Mouse (Mus musculus): ENCODE results near the gene Fbxo6. TPM values are rescaled to one million over a fixed set of nuclear protein-coding genes. Genes with fewer than 3 reads are reported as not detected.
A peak's percentile ranks its signal among the peaks of the same experiment; 100 is the strongest.

Gene Fbxo6
- total RNA-seq, 2 experiments from 2014 or later = 28.2 to 32.8 TPM

GRCm38 (mm10) chr4:148164002-148164439 is 12.1 kb upstream of the Fbxo6 start:
- peak in 1 of 2 experiments; percentile 24 for DNase-seq (ENCODE audit: low spot score in 2 of 2)

GRCm38 (mm10) chr4:148160436-148161390 is 8.8 kb upstream of the Fbxo6 start, which contains the start of the genes Fbxo44 and Fbxo2:
Fbxo44 (minus strand) TSS chr4:148160482.
Fbxo2 (plus strand) TSS chr4:148160621.
- no peak for DNase-seq (ENCODE audit: low spot score in 2 of 2)

GRCm38 (mm10) chr4:148159544-148160435 is 7.8 kb upstream of the Fbxo6 start:
- peak; percentile 82 for DNase-seq (ENCODE audit: low spot score in 2 of 2)

- no peak for DNase-seq (ENCODE audit: low spot score in 2 of 2)
Measured at GRCm38 (mm10) chr4:148158436-148159348, 6.8 kb upstream of the Fbxo6 start.

GRCm38 (mm10) chr4:148154982-148155381 is 3.0 kb upstream of the Fbxo6 start:
- DNase-seq (ENCODE audit: low spot score in 2 of 2) = no peak

GRCm38 (mm10) chr4:148154006-148154405 is 2.1 kb upstream of the Fbxo6 start:
- no peak for DNase-seq (ENCODE audit: low spot score in 2 of 2)

GRCm38 (mm10) chr4:148152547-148152946 is 607 bp upstream of the Fbxo6 start:
- DNase-seq (ENCODE audit: low spot score in 2 of 2) = no peak

GRCm38 (mm10) chr4:148150953-148151266 is 1.0 kb downstream of the Fbxo6 start:
- no peak for DNase-seq (ENCODE audit: low spot score in 2 of 2)

- no peak for DNase-seq (ENCODE audit: low spot score in 2 of 2)
Measured at GRCm38 (mm10) chr4:148150242-148150641, 1.7 kb downstream of the Fbxo6 start.

GRCm38 (mm10) chr4:148149540-148149939 is 2.4 kb downstream of the Fbxo6 start:
- no peak for DNase-seq (ENCODE audit: low spot score in 2 of 2)

GRCm38 (mm10) chr4:148147714-148148113 is 4.2 kb downstream of the Fbxo6 start:
- no peak for DNase-seq (ENCODE audit: low spot score in 2 of 2)

GRCm38 (mm10) chr4:148143721-148144120 is 8.2 kb downstream of the Fbxo6 start:
- DNase-seq (ENCODE audit: low spot score in 2 of 2) = no peak

- DNase-seq (ENCODE audit: low spot score in 2 of 2) = peak; percentile 72 to 85
Measured at GRCm38 (mm10) chr4:148140098-148141011, 11.6 kb downstream of the Fbxo6 start.

- DNase-seq (ENCODE audit: low spot score in 2 of 2) = no peak
Measured at GRCm38 (mm10) chr4:148139767-148140097, 12.2 kb downstream of the Fbxo6 start.

- no peak for DNase-seq (ENCODE audit: low spot score in 2 of 2)
Measured at GRCm38 (mm10) chr4:148137503-148137902, 14.4 kb downstream of the Fbxo6 start.

GRCm38 (mm10) chr4:148134988-148135387 is 17.0 kb downstream of the Fbxo6 start:
- DNase-seq (ENCODE audit: low spot score in 2 of 2) = no peak

- DNase-seq (ENCODE audit: low spot score in 2 of 2) = no peak
Measured at GRCm38 (mm10) chr4:148131497-148132081, 20.4 kb downstream of the Fbxo6 start.

GRCm38 (mm10) chr4:148130561-148131413 is 21.2 kb downstream of the Fbxo6 start, which contains the start of gene Draxin:
Draxin (minus strand) TSS chr4:148130698.
- no peak for DNase-seq (ENCODE audit: low spot score in 2 of 2)
